Mouse (Mus musculus): ENCODE data around the gene Sv2b.

Sv2b gene

GRCm38 (mm10) chr7:75292246-75292645 lies 16.8 kb downstream of the Sv2b start:
- DNase-seq (ENCODE audit: low spot score in 2 of 2), result no peak

- no peak for DNase-seq (ENCODE audit: low spot score in 2 of 2)
Measured at GRCm38 (mm10) chr7:75290554-75290953, 18.5 kb downstream of the Sv2b start.

GRCm38 (mm10) chr7:75287237-75287636 lies 21.8 kb downstream of the Sv2b start:
- DNase-seq (ENCODE audit: low spot score in 2 of 2), result no peak

GRCm38 (mm10) chr7:75282951-75283350 lies 26.1 kb downstream of the Sv2b start:
- no peak for DNase-seq (ENCODE audit: low spot score in 2 of 2)

- DNase-seq (ENCODE audit: low spot score in 2 of 2), result no peak
Measured at GRCm38 (mm10) chr7:75282080-75282650, 26.9 kb downstream of the Sv2b start.

GRCm38 (mm10) chr7:75281106-75281505 lies 28.0 kb downstream of the Sv2b start:
- no peak for DNase-seq (ENCODE audit: low spot score in 2 of 2)

GRCm38 (mm10) chr7:75277847-75278246 lies 31.2 kb downstream of the Sv2b start:
- no peak for DNase-seq (ENCODE audit: low spot score in 2 of 2)

GRCm38 (mm10) chr7:75276739-75277138 lies 32.3 kb downstream of the Sv2b start:
- no peak for DNase-seq (ENCODE audit: low spot score in 2 of 2)

- DNase-seq (ENCODE audit: low spot score in 2 of 2), result no peak
Measured at GRCm38 (mm10) chr7:75274518-75274917, 34.5 kb downstream of the Sv2b start.

GRCm38 (mm10) chr7:75273633-75274032 lies 35.4 kb downstream of the Sv2b start:
- DNase-seq (ENCODE audit: low spot score in 2 of 2), result no peak

GRCm38 (mm10) chr7:75271921-75272381 lies 37.1 kb downstream of the Sv2b start:
- peak in 1 of 2 experiments; percentile 41 for DNase-seq (ENCODE audit: low spot score in 2 of 2)

- DNase-seq (ENCODE audit: low spot score in 2 of 2), result no peak
Measured at GRCm38 (mm10) chr7:75271306-75271705, 37.8 kb downstream of the Sv2b start.

- no peak for DNase-seq (ENCODE audit: low spot score in 2 of 2)
Measured at GRCm38 (mm10) chr7:75267236-75267635, 41.8 kb downstream of the Sv2b start.

GRCm38 (mm10) chr7:75265241-75265640 lies 43.8 kb downstream of the Sv2b start:
- no peak for DNase-seq (ENCODE audit: low spot score in 2 of 2)

GRCm38 (mm10) chr7:75259945-75260344 lies 49.1 kb downstream of the Sv2b start:
- no peak for DNase-seq (ENCODE audit: low spot score in 2 of 2)

GRCm38 (mm10) chr7:75253611-75254250 lies 55.3 kb downstream of the Sv2b start:
- DNase-seq (ENCODE audit: low spot score in 2 of 2), result no peak

GRCm38 (mm10) chr7:75240754-75241507 lies 68.1 kb downstream of the Sv2b start:
- no peak for DNase-seq (ENCODE audit: low spot score in 2 of 2)

GRCm38 (mm10) chr7:75236386-75236785 lies 72.7 kb downstream of the Sv2b start:
- DNase-seq (ENCODE audit: low spot score in 2 of 2), result no peak

- no peak for DNase-seq (ENCODE audit: low spot score in 2 of 2)
Measured at GRCm38 (mm10) chr7:75224206-75224605, 84.9 kb downstream of the Sv2b start.

- no peak for DNase-seq (ENCODE audit: low spot score in 2 of 2)
Measured at GRCm38 (mm10) chr7:75222704-75223431, 86.2 kb downstream of the Sv2b start.

- no peak for DNase-seq (ENCODE audit: low spot score in 2 of 2)
Measured at GRCm38 (mm10) chr7:75220786-75221185, 88.3 kb downstream of the Sv2b start.

- no peak for DNase-seq (ENCODE audit: low spot score in 2 of 2)
Measured at GRCm38 (mm10) chr7:75220296-75220695, 88.8 kb downstream of the Sv2b start.

All from frontal cortex, postnatal 14 days (tissue).